Mouse (Mus musculus): ENCODE measurements around the gene Kcnk12.

GRCm38 (mm10) chr17:87734471-87734870 lies 63.3 kb downstream of the Kcnk12 start:
- TF ChIP-seq CTCF (IDR thresholded peaks at IDR 0.05; ENCODE audit: extremely low read depth, insufficient read depth, low read length) (no peak), POLR2A (IDR thresholded peaks at IDR 0.05; ENCODE audit: extremely low read depth, insufficient read depth, low read length) (no peak)
